Mouse (Mus musculus): ENCODE measurements at regions not wholly inside any gene's neighbourhood (a gene's known extent, or its start where the extent isn't known, plus 50 kb on each side); places are given as distances from the start of the nearest gene placed in this dataset.

GRCm38 (mm10) chr7:117097618-117098017, 283.2 kb upstream of the Xylt1 start:
- Histone ChIP-seq H3K4me3 (no peak overlapping the region), H3K36me3 (replicated peaks) (no peaks in the 10 kb centered on the region), H3K4me1 (0 out of 2 replicates have a peak, but pooled peaks cover 6% of the 10 kb centered on the region), H3K27me3 (ENCODE audit: poor library complexity, severe bottlenecking) (no peaks in the 10 kb centered on the region), H3K27ac (no peak overlapping the region), H3K9me3 (no peaks in the 10 kb centered on the region)
- 82% methylated on average over 3 of the region's 3 CpGs for WGBS
- no peak for DNase-seq (ENCODE audit: extremely low spot score, low spot score)

GRCm38 (mm10) chr7:117099041-117099440, 281.7 kb upstream of the Xylt1 start:
- Histone ChIP-seq H3K36me3 (replicated peaks) (no peaks in the 10 kb centered on the region), H3K4me1 (0 out of 2 replicates have a peak, but pooled peaks cover 6% of the 10 kb centered on the region), H3K27ac (no peak overlapping the region), H3K9me3 (no peaks in the 10 kb centered on the region), H3K27me3 (ENCODE audit: poor library complexity, severe bottlenecking) (no peaks in the 10 kb centered on the region), H3K4me3 (no peak overlapping the region)
- DNase-seq (ENCODE audit: extremely low spot score, low spot score): no peak
- WGBS: 80% methylated on average over 6 of the region's 6 CpGs

- Histone ChIP-seq H3K4me3 (no peak overlapping the region), H3K36me3 (replicated peaks) (no peaks in the 10 kb centered on the region), H3K27me3 (ENCODE audit: poor library complexity, severe bottlenecking) (no peaks in the 10 kb centered on the region), H3K4me1 (no peaks in the 10 kb centered on the region), H3K9me3 (no peaks in the 10 kb centered on the region), H3K27ac (no peak overlapping the region)
- WGBS: 83% methylated on average over 5 of the region's 5 CpGs
- DNase-seq (ENCODE audit: extremely low spot score, low spot score): no peak
Measured at GRCm38 (mm10) chr7:117103035-117103434, 277.7 kb upstream of the Xylt1 start.

- H3K9me3 ChIP-seq: no peaks in the 10 kb centered on the region
- H3K27me3 ChIP-seq (ENCODE audit: poor library complexity, severe bottlenecking): no peaks in the 10 kb centered on the region
- whole genome bisulfite sequencing: 91% methylated on average over 7 of the region's 7 CpGs
- H3K4me3 ChIP-seq: no peak overlapping the region
- DNase-seq (ENCODE audit: extremely low spot score, low spot score): no peak
- H3K36me3 ChIP-seq (replicated peaks): no peaks in the 10 kb centered on the region
- H3K27ac ChIP-seq: no peak overlapping the region
- no peaks in the 10 kb centered on the region for H3K4me1 ChIP-seq
Measured at GRCm38 (mm10) chr7:117106691-117107191, 274.0 kb upstream of the Xylt1 start.

- Histone ChIP-seq H3K27ac (no peak overlapping the region), H3K4me1 (no peaks in the 10 kb centered on the region), H3K36me3 (replicated peaks) (no peaks in the 10 kb centered on the region), H3K27me3 (ENCODE audit: poor library complexity, severe bottlenecking) (no peaks in the 10 kb centered on the region), H3K9me3 (no peaks in the 10 kb centered on the region), H3K4me3 (no peak overlapping the region)
- 86% methylated on average over 3 of the region's 3 CpGs for WGBS
- DNase-seq (ENCODE audit: extremely low spot score, low spot score): no peak
Measured at GRCm38 (mm10) chr7:117108391-117108790, 272.4 kb upstream of the Xylt1 start.

GRCm38 (mm10) chr7:117127728-117128127, 253.1 kb upstream of the Xylt1 start:
- no peak for DNase-seq (ENCODE audit: extremely low spot score, low spot score)
- Histone ChIP-seq H3K27ac (no peak overlapping the region), H3K9me3 (no peaks in the 10 kb centered on the region), H3K27me3 (ENCODE audit: poor library complexity, severe bottlenecking) (no peaks in the 10 kb centered on the region), H3K4me3 (no peak overlapping the region), H3K4me1 (no peaks in the 10 kb centered on the region), H3K36me3 (replicated peaks) (no peaks in the 10 kb centered on the region)
- 82% methylated on average over 3 of the region's 3 CpGs for WGBS

GRCm38 (mm10) chr7:117134869-117135268, 245.9 kb upstream of the Xylt1 start:
- Histone ChIP-seq H3K4me1 (peaks cover 19% of the 10 kb centered on the region), H3K36me3 (replicated peaks) (no peaks in the 10 kb centered on the region), H3K27me3 (ENCODE audit: poor library complexity, severe bottlenecking) (no peaks in the 10 kb centered on the region), H3K27ac (no peak overlapping the region), H3K9me3 (no peaks in the 10 kb centered on the region), H3K4me3 (no peak overlapping the region)
- no peak for DNase-seq (ENCODE audit: extremely low spot score, low spot score)
- whole genome bisulfite sequencing: 90% methylated on average over 1 of the region's 1 CpGs

- no peak overlapping the region for H3K4me3 ChIP-seq
- H3K36me3 ChIP-seq (replicated peaks): no peaks in the 10 kb centered on the region
- H3K4me1 ChIP-seq: peaks cover 40% of the 10 kb centered on the region
- H3K27ac ChIP-seq: peak overlapping the region; percentile 86
- no peaks in the 10 kb centered on the region for H3K9me3 ChIP-seq
- DNase-seq (ENCODE audit: extremely low spot score, low spot score): no peak
- H3K27me3 ChIP-seq (ENCODE audit: poor library complexity, severe bottlenecking): no peaks in the 10 kb centered on the region
- WGBS: 55% methylated on average over 1 of the region's 1 CpGs
Measured at GRCm38 (mm10) chr7:117138681-117139080, 242.1 kb upstream of the Xylt1 start.

GRCm38 (mm10) chr7:117139245-117139970, 241.4 kb upstream of the Xylt1 start:
- Histone ChIP-seq H3K9me3 (no peaks in the 10 kb centered on the region), H3K36me3 (replicated peaks) (no peaks in the 10 kb centered on the region), H3K4me3 (peak overlapping the region; percentile 18; the same call in 1 of the 2 replicates), H3K4me1 (peaks cover 40% of the 10 kb centered on the region), H3K27ac (peak overlapping the region; percentile 86), H3K27me3 (ENCODE audit: poor library complexity, severe bottlenecking) (no peaks in the 10 kb centered on the region)
- WGBS: 18% methylated on average over 5 of the region's 5 CpGs
- DNase-seq (ENCODE audit: extremely low spot score, low spot score): peak; percentile 75

GRCm38 (mm10) chr7:117139971-117140247, 240.9 kb upstream of the Xylt1 start:
- peak overlapping the region; percentile 86 for H3K27ac ChIP-seq
- DNase-seq (ENCODE audit: extremely low spot score, low spot score): peak; percentile 19
- 58% methylated on average over 1 of the region's 1 CpGs for WGBS
- H3K27me3 ChIP-seq (ENCODE audit: poor library complexity, severe bottlenecking): no peaks in the 10 kb centered on the region
- no peaks in the 10 kb centered on the region for H3K9me3 ChIP-seq
- no peaks in the 10 kb centered on the region for H3K36me3 ChIP-seq (replicated peaks)
- peaks cover 40% of the 10 kb centered on the region for H3K4me1 ChIP-seq
- peak overlapping the region; percentile 18; the same call in 1 of the 2 replicates for H3K4me3 ChIP-seq

- no peak for DNase-seq (ENCODE audit: extremely low spot score, low spot score)
- no peaks in the 10 kb centered on the region for H3K9me3 ChIP-seq
- H3K27ac ChIP-seq: no peak overlapping the region
- peaks cover 7% of the 10 kb centered on the region for H3K4me1 ChIP-seq
- 91% methylated on average over 7 of the region's 7 CpGs for WGBS
- no peaks in the 10 kb centered on the region for H3K27me3 ChIP-seq (ENCODE audit: poor library complexity, severe bottlenecking)
- H3K36me3 ChIP-seq (replicated peaks): no peaks in the 10 kb centered on the region
- no peak overlapping the region for H3K4me3 ChIP-seq
Measured at GRCm38 (mm10) chr7:117146809-117147208, 234.0 kb upstream of the Xylt1 start.

GRCm38 (mm10) chr7:117150355-117150754, 230.4 kb upstream of the Xylt1 start:
- 58% methylated on average over 8 of the region's 8 CpGs for WGBS
- no peaks in the 10 kb centered on the region for H3K9me3 ChIP-seq
- H3K4me3 ChIP-seq: no peak overlapping the region
- H3K27ac ChIP-seq: no peak overlapping the region
- DNase-seq (ENCODE audit: extremely low spot score, low spot score): no peak
- H3K4me1 ChIP-seq: peaks cover 5% of the 10 kb centered on the region
- no peaks in the 10 kb centered on the region for H3K27me3 ChIP-seq (ENCODE audit: poor library complexity, severe bottlenecking)
- H3K36me3 ChIP-seq (replicated peaks): no peaks in the 10 kb centered on the region

GRCm38 (mm10) chr7:117153826-117154550, 226.8 kb upstream of the Xylt1 start:
- 90% methylated on average over 5 of the region's 5 CpGs for WGBS
- Histone ChIP-seq H3K36me3 (replicated peaks) (no peaks in the 10 kb centered on the region), H3K4me3 (no peak overlapping the region), H3K9me3 (no peaks in the 10 kb centered on the region), H3K27ac (no peak overlapping the region), H3K27me3 (ENCODE audit: poor library complexity, severe bottlenecking) (no peaks in the 10 kb centered on the region), H3K4me1 (peaks cover 5% of the 10 kb centered on the region)
- no peak for DNase-seq (ENCODE audit: extremely low spot score, low spot score)

Measured in forebrain, embryonic 10.5 days (tissue).